Mouse (Mus musculus) heart, postnatal 14 days (tissue): ENCODE measurements around the gene Inpp5f. TPM values are rescaled to one million over a fixed set of nuclear protein-coding genes. Genes with fewer than 3 reads are reported as not detected.

Experiments
- DNase-seq, 2 experiments: peaks; one replicate each; pipeline ENCODE4 v3.0.0; 2021 to 2022
- intact Hi-C: fragments of 180-260 bp; cut with DNase I; formaldehyde crosslinking; loops from one replicate; pipeline ENCODE4 v1.15.1; 2025
- total RNA-seq, 2 experiments: library from RNA; stranded (reverse); gene quantifications; 2 replicates each; pipeline ENCODE4 v1.2.3; 2021

Gene Inpp5f
- total RNA-seq, 2 experiments from 2014 or later, result 6.4 to 7.1 TPM

GRCm38 (mm10) chr7:128724761-128725160 lies 113.6 kb downstream of the Inpp5f start:
- peak; percentile 61 to 73 for DNase-seq
- intact Hi-C loops, result no loop called here

- no peak for DNase-seq
- intact Hi-C loops, result no loop called here
Observed at GRCm38 (mm10) chr7:128725189-128725588, 114.1 kb downstream of the Inpp5f start.

- DNase-seq, result no peak
- intact Hi-C loops, result no loop called here
Observed at GRCm38 (mm10) chr7:128726999-128727398, 115.9 kb downstream of the Inpp5f start.

- intact Hi-C loops, result no loop called here
- no peak for DNase-seq
Observed at GRCm38 (mm10) chr7:128727701-128728100, 116.6 kb downstream of the Inpp5f start.

GRCm38 (mm10) chr7:128728738-128729137 lies 117.6 kb downstream of the Inpp5f start:
- DNase-seq, result no peak
- intact Hi-C loops, result no loop called here

GRCm38 (mm10) chr7:128731585-128731984 lies 120.5 kb downstream of the Inpp5f start:
- intact Hi-C loops, result no loop called here
- no peak for DNase-seq

GRCm38 (mm10) chr7:128738041-128738440 lies 126.9 kb downstream of the Inpp5f start:
- no peak for DNase-seq
- intact Hi-C loops, result no loop called here

GRCm38 (mm10) chr7:128739116-128739461 lies 128.0 kb downstream of the Inpp5f start:
- intact Hi-C loops, result no loop called here

GRCm38 (mm10) chr7:128739462-128740277 lies 128.5 kb downstream of the Inpp5f start:
- intact Hi-C loops, result no loop called here
- DNase-seq, result peak; percentile 70 to 71

More at GRCm38 (mm10) chr7:128739116-128739461, 128.0 kb downstream of the Inpp5f start:
- DNase-seq, result no peak

- intact Hi-C loops, result no loop called here
Observed at GRCm38 (mm10) chr7:128740334-128740733, 129.2 kb downstream of the Inpp5f start, which contains the start of gene Mcmbp. Gene Mcmbp (minus strand): TSS chr7:128740495.

GRCm38 (mm10) chr7:128743898-128744297 lies 132.8 kb downstream of the Inpp5f start:
- intact Hi-C loops, result no loop called here
- no peak for DNase-seq

More at GRCm38 (mm10) chr7:128740334-128740733, 129.2 kb downstream of the Inpp5f start, which contains the start of gene Mcmbp:
- peak; percentile 98 for DNase-seq

GRCm38 (mm10) chr7:128744684-128745485 lies 133.8 kb downstream of the Inpp5f start, which contains the start of gene Sec23ip:
Gene Sec23ip (plus strand): TSS chr7:128744943.
- DNase-seq, result peak; percentile 97
- intact Hi-C loops, result no loop called here

Other genes starting within 250 kb of the Inpp5f start
- 10 to 100 TPM; 10.1 to 14.9 TPM for gene Rgs10, start 192.6 kb upstream of the Inpp5f start, total RNA-seq
- 10 to 100 TPM; 46.4 to 53.8 TPM for gene Tial1, start 149.6 kb upstream of the Inpp5f start, total RNA-seq
- gene Bag3, start 87.7 kb upstream of the Inpp5f start, total RNA-seq, result 100 to 1,000 TPM; 165 to 182 TPM
- gene Mcmbp, start 129.2 kb downstream of the Inpp5f start, total RNA-seq, result 10 to 100 TPM; 26.3 to 27.2 TPM
- gene Sec23ip, start 133.6 kb downstream of the Inpp5f start, total RNA-seq, result 10 to 100 TPM; 27.7 to 31.6 TPM